Mouse (Mus musculus) liver, embryonic 14.5 days (tissue): ENCODE data around the gene Eif2b2. TPM values are rescaled to one million over a fixed set of nuclear protein-coding genes. Genes with fewer than 3 reads are reported as not detected.
A peak's percentile ranks its signal among the peaks of the same experiment; 100 is the strongest.

ENCODE experiments used
- ATAC-seq: fragments of 200-750 bp; cut with Nextera tagmentation; 2 replicates; pipeline ENCODE4 v1.8.0; 2017; ENCODE audit warnings: moderate number of reproducible peaks, mild to moderate bottlenecking, moderate library complexity; ENCODE audit not compliant: insufficient read depth
- DNase-seq, 3 experiments: peaks; one replicate each; pipeline ENCODE4 v3.0.0-alpha.2; 2012 to 2013; ENCODE audit warnings: low read depth in 3 of 3, low spot score in 3 of 3
- H3K27ac ChIP-seq: fragments of 300-500 bp; sonication (generic); 2 replicates; pipeline ENCODE4 v1.5.1; 2014; ENCODE audit warnings: moderate library complexity, mild to moderate bottlenecking, control low read depth, inconsistent platforms
- H3K27me3 ChIP-seq: fragments of 300-500 bp; sonication (generic); 2 replicates; pipeline ENCODE4 v1.6.1; 2014; ENCODE audit warnings: mild to moderate bottlenecking, low read length, moderate library complexity; ENCODE audit not compliant: control insufficient read depth, insufficient read depth
- H3K36me3 ChIP-seq: fragments of 300-500 bp; sonication (generic); replicated peaks from 2 replicates; pipeline ENCODE4 v1.6.1; 2014; ENCODE audit warnings: low read depth; ENCODE audit not compliant: control insufficient read depth, insufficient read depth
- H3K4me1 ChIP-seq, 2 experiments: fragments of 200-500 bp in 1 of 2; fragments of 300-500 bp in 1 of 2; sonication (generic) in 1 of 2; replicated peaks; 2 replicates each; pipeline ENCODE4 v1.6.1; 2012 to 2014; ENCODE audit warnings: antibody characterized with exemption in 1 of 2, inconsistent platforms in 1 of 2, low read length in 1 of 2; ENCODE audit not compliant: control insufficient read depth in 2 of 2, insufficient read depth in 2 of 2
- H3K4me2 ChIP-seq: fragments of 300-500 bp; sonication (generic); 2 replicates; pipeline ENCODE4 v1.6.1; 2014; ENCODE audit warnings: low read depth, mild to moderate bottlenecking, control low read depth, moderate library complexity
- H3K4me3 ChIP-seq, 2 experiments: fragments of 200-500 bp in 1 of 2; fragments of 300-500 bp in 1 of 2; sonication (generic) in 1 of 2; 2 replicates each; pipeline ENCODE4 v1.5.1; 2012 to 2014; ENCODE audit warnings: low read depth in 2 of 2, low read length in 2 of 2, mild to moderate bottlenecking in 2 of 2, control low read depth in 1 of 2, inconsistent platforms in 1 of 2, moderate library complexity in 1 of 2; ENCODE audit not compliant: insufficient read depth in 1 of 2
- H3K9ac ChIP-seq: fragments of 300-500 bp; sonication (generic); replicated peaks from 2 replicates; pipeline ENCODE4 v1.6.1; 2014; ENCODE audit warnings: mild to moderate bottlenecking, control low read depth, moderate library complexity
- H3K9me3 ChIP-seq: fragments of 300-500 bp; sonication (generic); 2 replicates; pipeline ENCODE4 v1.6.1; 2016; ENCODE audit warnings: low read length, mixed read lengths; ENCODE audit not compliant: control insufficient read depth
- CTCF ChIP-seq: IDR thresholded peaks from 2 replicates; pipeline ENCODE4 v1.5.1; 2016; ENCODE audit warnings: antibody characterized with exemption, low read depth, control low read depth
- EP300 ChIP-seq: IDR thresholded peaks from 2 replicates; pipeline ENCODE4 v1.6.1; 2016; ENCODE audit warnings: antibody characterized with exemption, low read depth
- WGBS: fragments of 180-500 bp; shearing (Covaris S2); extraction: QIAGEN DNeasy Blood & Tissue Kit; methylation state at CpG from one replicate; pipeline ENCODE4 v1.1.7; 2014; ENCODE audit not compliant: insufficient replicate concordance; 5-methylcytosine and 5-hydroxymethylcytosine counted together
- polyA plus RNA-seq, 2 experiments: library from polyadenylated mRNA; depleted of rRNA in 1 of 2; stranded (reverse) in 1 of 2; unstranded in 1 of 2; fragments of >200 nt; fragmentation: Nextera tagmentation in 1 of 2; extraction: Ambion mirVana in 1 of 2; gene quantifications; 2 replicates each; pipeline versions ENCODE4 v1.2.1 to v1.2.3; 2012 to 2014

Gene Eif2b2
- polyA plus RNA-seq, 2 experiments, result 39.9 to 47.8 TPM

- H3K36me3 ChIP-seq, result no peaks in the 10 kb centered on the region
- DNase-seq, result no peak
- no peak overlapping the region for H3K9ac ChIP-seq
- ATAC-seq, result no peak
- H3K4me3 ChIP-seq, result no peak overlapping the region
- no peaks in the 10 kb centered on the region for H3K9me3 ChIP-seq
- TF ChIP-seq EP300 (no peak), CTCF (no peak)
- no peaks in the 10 kb centered on the region; a peak in 1 of 4 replicates for H3K4me1 ChIP-seq
- 55% methylated on average over 5 of the region's 5 CpGs for WGBS
- no peaks in the 10 kb centered on the region for H3K27me3 ChIP-seq
- H3K27ac ChIP-seq, result no peak overlapping the region
- H3K4me2 ChIP-seq, result no peak overlapping the region
Observed at GRCm38 (mm10) chr12:85203699-85204098, 15.6 kb upstream of the Eif2b2 start.

DNA sequence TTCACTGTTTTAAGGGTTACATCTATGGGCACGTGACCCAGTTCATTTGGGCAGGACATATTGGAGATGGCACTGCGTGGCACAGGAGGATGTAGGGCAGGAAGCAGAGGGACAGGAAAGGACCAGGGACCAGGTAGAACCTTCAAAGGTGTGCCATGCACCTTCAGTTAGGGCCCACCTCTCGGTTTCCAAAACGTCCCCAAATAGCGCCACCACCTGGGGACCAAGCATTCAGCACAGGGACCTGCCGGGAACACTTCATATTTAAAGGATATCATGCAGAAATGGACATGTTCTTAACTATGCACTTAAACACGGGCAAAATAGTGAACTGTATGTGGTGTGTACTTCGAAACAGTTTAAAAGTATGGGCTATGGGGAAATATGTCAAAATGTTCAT lies 15.2 kb upstream of the Eif2b2 start:
- no peaks in the 10 kb centered on the region for H3K27me3 ChIP-seq
- H3K4me1 ChIP-seq, result no peaks in the 10 kb centered on the region; a peak in 1 of 4 replicates
- WGBS, result 40% methylated on average over 8 of the region's 8 CpGs
- no peak overlapping the region for H3K4me3 ChIP-seq
- H3K36me3 ChIP-seq, result no peaks in the 10 kb centered on the region
- DNase-seq (no peak), ATAC-seq (no peak)
- H3K27ac ChIP-seq, result no peak overlapping the region
- H3K9ac ChIP-seq, result no peak overlapping the region
- peak; percentile 33 for TF ChIP-seq CTCF
- TF ChIP-seq EP300, result no peak
- H3K4me2 ChIP-seq, result no peak overlapping the region
- no peaks in the 10 kb centered on the region for H3K9me3 ChIP-seq

GRCm38 (mm10) chr12:85205425-85205824 lies 13.9 kb upstream of the Eif2b2 start:
- Histone ChIP-seq H3K27ac (no peak overlapping the region), H3K9ac (no peak overlapping the region), H3K27me3 (no peaks in the 10 kb centered on the region), H3K4me1 (no peaks in the 10 kb centered on the region; a peak in 1 of 4 replicates), H3K36me3 (no peaks in the 10 kb centered on the region), H3K4me3 (no peak overlapping the region), H3K4me2 (no peak overlapping the region), H3K9me3 (no peaks in the 10 kb centered on the region)
- DNase-seq (no peak), ATAC-seq (no peak)
- TF ChIP-seq EP300 (no peak), CTCF (no peak)
- 79% methylated on average over 10 of the region's 10 CpGs for WGBS

GRCm38 (mm10) chr12:85208687-85209199 lies 10.5 kb upstream of the Eif2b2 start:
- Histone ChIP-seq H3K9me3 (no peaks in the 10 kb centered on the region), H3K36me3 (no peaks in the 10 kb centered on the region), H3K9ac (no peak overlapping the region), H3K4me1 (no peaks in the 10 kb centered on the region; a peak in 1 of 4 replicates), H3K27ac (no peak overlapping the region), H3K4me2 (no peak overlapping the region), H3K4me3 (no peak overlapping the region), H3K27me3 (no peaks in the 10 kb centered on the region)
- ATAC-seq (no peak), DNase-seq (no peak)
- TF ChIP-seq CTCF, result no peak
- TF ChIP-seq EP300, result no peak
- WGBS, result 22% methylated on average over 7 of the region's 7 CpGs

GRCm38 (mm10) chr12:85215031-85215430 lies 4.2 kb upstream of the Eif2b2 start:
- 69% methylated on average over 5 of the region's 5 CpGs for WGBS
- Histone ChIP-seq H3K9me3 (no peaks in the 10 kb centered on the region), H3K36me3 (no peaks in the 10 kb centered on the region), H3K4me3 (no peak overlapping the region), H3K27me3 (no peaks in the 10 kb centered on the region), H3K9ac (no peak overlapping the region), H3K4me2 (no peak overlapping the region), H3K4me1 (peaks cover 0 to 4% of the 10 kb centered on the region in 2 experiments; a peak in 2 of 4 replicates), H3K27ac (no peak overlapping the region)
- no peak for DNase-seq
- no peak for TF ChIP-seq EP300
- no peak for TF ChIP-seq CTCF
- ATAC-seq, result no peak
